Mouse (Mus musculus): Measurements from ENCODE around the gene Dram1.

GRCm38 (mm10) chr10:88340660-88341059, 38.2 kb downstream of the Dram1 start:
- no peak for TF ChIP-seq USF1 (IDR thresholded peaks at IDR 0.05; ENCODE audit: low read depth, low read length)
- no peak for TF ChIP-seq CTCF (conservative IDR thresholded peaks at IDR 0.05 in 1 of 2, IDR thresholded peaks at IDR 0.05 in 1 of 2; ENCODE audit: low read depth in 2 of 2, low read length in 2 of 2)

Data from CH12.LX (cell line).